Mouse (Mus musculus) liver, adult 2 months (tissue): ENCODE measurements around the gene Fam57a.

Experiments used
- CTCF ChIP-seq: fragments of 200-500 bp; IDR thresholded peaks from 2 replicates; pipeline ENCODE4 v1.5.1; 2011; ENCODE audit warnings: low read depth, low read length, control low read depth
- POLR2A ChIP-seq: fragments of 200-500 bp; IDR thresholded peaks from 2 replicates; pipeline ENCODE4 v1.6.1; 2011; ENCODE audit warnings: low read length, control low read depth; ENCODE audit not compliant: insufficient read depth; ENCODE audit errors: extremely low read depth

GRCm38 (mm10) chr11:76210228-76210985, 30.9 kb downstream of the Fam57a start:
- TF ChIP-seq CTCF (no peak), POLR2A (no peak)
